Mouse (Mus musculus) intestine, postnatal 0 days (tissue): ENCODE data around the gene Lrrc74a. TPM values are rescaled to one million over a fixed set of nuclear protein-coding genes. Genes with fewer than 3 reads are reported as not detected.
A peak's percentile ranks its signal among the peaks of the same experiment; 100 is the strongest.

Experiments used
- ATAC-seq: fragments of 200-750 bp; cut with Nextera tagmentation; 2 replicates; pipeline ENCODE4 v1.8.0; 2017; ENCODE audit warnings: mild to moderate bottlenecking, moderate TSS enrichment, moderate library complexity
- H3K27ac ChIP-seq: fragments of 300-500 bp; sonication (generic); 2 replicates; pipeline ENCODE4 v1.5.1; 2014; ENCODE audit warnings: mild to moderate bottlenecking, low read depth, low read length, moderate library complexity
- H3K27me3 ChIP-seq: fragments of 300-500 bp; sonication (generic); replicated peaks from 2 replicates; pipeline ENCODE4 v1.6.1; 2014; ENCODE audit warnings: low read length, mixed read lengths; ENCODE audit not compliant: control insufficient read depth, insufficient read depth
- H3K36me3 ChIP-seq: fragments of 300-500 bp; sonication (generic); 2 replicates; pipeline ENCODE4 v1.6.1; 2014; ENCODE audit warnings: mild to moderate bottlenecking, moderate library complexity; ENCODE audit not compliant: control insufficient read depth, insufficient read depth
- H3K4me1 ChIP-seq: fragments of 300-500 bp; sonication (generic); replicated peaks from 2 replicates; pipeline ENCODE4 v1.6.1; 2014; ENCODE audit warnings: antibody characterized with exemption, low read length, mixed read lengths; ENCODE audit not compliant: control insufficient read depth, insufficient read depth
- H3K4me2 ChIP-seq: fragments of 300-500 bp; sonication (generic); replicated peaks from 2 replicates; pipeline ENCODE4 v1.6.1; 2014; ENCODE audit warnings: low read depth, mild to moderate bottlenecking, moderate library complexity
- H3K4me3 ChIP-seq: fragments of 300-500 bp; sonication (generic); 2 replicates; pipeline ENCODE4 v1.5.1; 2014; ENCODE audit warnings: low read depth, low read length
- H3K9ac ChIP-seq: fragments of 300-500 bp; sonication (generic); 2 replicates; pipeline ENCODE4 v1.6.1; 2014; ENCODE audit warnings: mild to moderate bottlenecking, low read depth, low read length
- H3K9me3 ChIP-seq: fragments of 300-500 bp; sonication (generic); 2 replicates; pipeline ENCODE4 v1.6.1; 2016; ENCODE audit warnings: mixed run types; ENCODE audit not compliant: control insufficient read depth
- CTCF ChIP-seq: sonication (generic); IDR thresholded peaks from 2 replicates; pipeline ENCODE4 v1.5.1; 2016; ENCODE audit warnings: low read depth, mild to moderate bottlenecking, control low read depth, antibody characterized with exemption, moderate library complexity
- WGBS: fragments of 180-500 bp; shearing (Covaris S2); extraction: QIAGEN DNeasy Blood & Tissue Kit; methylation state at CpG from one replicate; pipeline ENCODE4 v1.1.7; 2014; 5-methylcytosine and 5-hydroxymethylcytosine counted together
- polyA plus RNA-seq: library from polyadenylated mRNA; unstranded; fragments of >200 nt; fragmentation: Nextera tagmentation; extraction: Ambion mirVana; gene quantifications from 2 replicates; pipeline ENCODE4 v1.2.1, GENCODE M21; 2015

Gene Lrrc74a
- polyA plus RNA-seq, 1 experiment from 2014 or later, result not detected

- H3K9ac ChIP-seq, result no peak overlapping the region
- no peaks in the 10 kb centered on the region for H3K36me3 ChIP-seq
- no peak for TF ChIP-seq CTCF
- H3K4me2 ChIP-seq, result no peak overlapping the region
- H3K27me3 ChIP-seq, result no peaks in the 10 kb centered on the region
- H3K27ac ChIP-seq, result no peak overlapping the region
- no peak overlapping the region for H3K4me3 ChIP-seq
- 50% methylated on average over 6 of the region's 6 CpGs for WGBS
- no peak for ATAC-seq
- no peaks in the 10 kb centered on the region for H3K4me1 ChIP-seq
- H3K9me3 ChIP-seq, result no peaks in the 10 kb centered on the region
Measured at GRCm38 (mm10) chr12:86790100-86790848, 56.1 kb downstream of the Lrrc74a start.

GRCm38 (mm10) chr12:86790849-86791127 is 56.6 kb downstream of the Lrrc74a start:
- Histone ChIP-seq H3K9ac (no peak overlapping the region), H3K4me1 (no peaks in the 10 kb centered on the region), H3K4me2 (no peak overlapping the region), H3K36me3 (no peaks in the 10 kb centered on the region), H3K9me3 (no peaks in the 10 kb centered on the region), H3K4me3 (no peak overlapping the region), H3K27ac (no peak overlapping the region), H3K27me3 (no peaks in the 10 kb centered on the region)
- no peak for ATAC-seq
- TF ChIP-seq CTCF, result no peak
- 12% methylated on average over 2 of the region's 2 CpGs for WGBS

DNA sequence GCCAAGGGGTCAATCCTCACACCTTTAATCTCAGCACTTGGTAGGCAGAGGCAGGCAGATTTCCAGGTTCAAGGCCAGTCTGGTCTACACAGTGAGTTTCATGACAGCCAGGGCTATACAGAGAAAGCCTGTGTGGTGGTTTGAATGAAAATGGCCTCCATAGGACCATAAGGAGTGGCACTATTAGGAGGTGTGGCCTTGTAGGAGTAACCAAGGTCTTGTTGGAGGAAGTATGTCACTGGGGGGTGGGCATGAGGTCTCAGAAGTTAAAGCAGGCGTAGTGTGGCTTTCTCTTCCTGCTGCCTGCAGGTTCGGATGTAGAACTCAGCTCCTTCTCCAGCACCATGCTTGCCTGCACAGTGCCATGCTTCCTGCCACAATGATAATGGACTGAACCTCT is 57.8 kb downstream of the Lrrc74a start:
- Histone ChIP-seq H3K36me3 (no peaks in the 10 kb centered on the region), H3K4me2 (no peak overlapping the region), H3K4me3 (no peak overlapping the region), H3K9ac (no peak overlapping the region), H3K27me3 (no peaks in the 10 kb centered on the region), H3K27ac (no peak overlapping the region), H3K9me3 (no peaks in the 10 kb centered on the region), H3K4me1 (no peaks in the 10 kb centered on the region)
- TF ChIP-seq CTCF, result no peak
- no peak for ATAC-seq
- 94% methylated on average over 2 of the region's 2 CpGs for WGBS

GRCm38 (mm10) chr12:86793830-86794229 is 59.7 kb downstream of the Lrrc74a start:
- H3K27ac ChIP-seq, result no peak overlapping the region
- no peak for ATAC-seq
- WGBS, result 39% methylated on average over 3 of the region's 3 CpGs

DNA sequence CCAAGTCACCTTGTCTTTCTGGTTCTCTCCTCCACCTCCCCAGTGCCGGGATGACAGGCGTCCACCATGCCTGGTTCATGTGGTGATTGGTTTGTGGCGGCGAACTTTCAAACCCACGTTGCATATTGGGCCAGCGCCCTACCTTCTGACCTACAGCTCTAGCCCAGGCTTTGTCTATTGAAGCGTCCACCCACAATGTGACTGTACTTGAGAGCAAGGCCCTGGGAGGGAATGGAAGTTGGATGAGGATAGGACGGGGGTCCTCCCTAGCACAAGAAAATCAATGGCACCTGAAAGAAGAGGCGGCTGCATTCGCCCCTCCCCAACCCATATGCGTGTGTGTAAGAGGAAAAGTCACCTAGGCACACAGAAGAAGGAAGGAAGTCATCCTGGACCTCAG is 60.2 kb downstream of the Lrrc74a start:
- no peaks in the 10 kb centered on the region for H3K4me1 ChIP-seq
- H3K4me3 ChIP-seq, result no peak overlapping the region
- TF ChIP-seq CTCF, result no peak
- no peak overlapping the region for H3K27ac ChIP-seq
- no peak overlapping the region for H3K9ac ChIP-seq
- no peaks in the 10 kb centered on the region for H3K36me3 ChIP-seq
- WGBS, result 87% methylated on average over 11 of the region's 11 CpGs
- no peak overlapping the region for H3K4me2 ChIP-seq
- no peaks in the 10 kb centered on the region for H3K27me3 ChIP-seq
- no peak for ATAC-seq
- H3K9me3 ChIP-seq, result no peaks in the 10 kb centered on the region

More at GRCm38 (mm10) chr12:86793830-86794229, 59.7 kb downstream of the Lrrc74a start:
- no peaks in the 10 kb centered on the region for H3K36me3 ChIP-seq
- H3K4me3 ChIP-seq, result no peak overlapping the region
- TF ChIP-seq CTCF, result 0 out of 2 replicates have a peak, but pooled peaks have one; percentile 2
- H3K9ac ChIP-seq, result no peak overlapping the region
- no peak overlapping the region for H3K4me2 ChIP-seq
- no peaks in the 10 kb centered on the region for H3K4me1 ChIP-seq
- no peaks in the 10 kb centered on the region for H3K27me3 ChIP-seq
- no peaks in the 10 kb centered on the region for H3K9me3 ChIP-seq

DNA sequence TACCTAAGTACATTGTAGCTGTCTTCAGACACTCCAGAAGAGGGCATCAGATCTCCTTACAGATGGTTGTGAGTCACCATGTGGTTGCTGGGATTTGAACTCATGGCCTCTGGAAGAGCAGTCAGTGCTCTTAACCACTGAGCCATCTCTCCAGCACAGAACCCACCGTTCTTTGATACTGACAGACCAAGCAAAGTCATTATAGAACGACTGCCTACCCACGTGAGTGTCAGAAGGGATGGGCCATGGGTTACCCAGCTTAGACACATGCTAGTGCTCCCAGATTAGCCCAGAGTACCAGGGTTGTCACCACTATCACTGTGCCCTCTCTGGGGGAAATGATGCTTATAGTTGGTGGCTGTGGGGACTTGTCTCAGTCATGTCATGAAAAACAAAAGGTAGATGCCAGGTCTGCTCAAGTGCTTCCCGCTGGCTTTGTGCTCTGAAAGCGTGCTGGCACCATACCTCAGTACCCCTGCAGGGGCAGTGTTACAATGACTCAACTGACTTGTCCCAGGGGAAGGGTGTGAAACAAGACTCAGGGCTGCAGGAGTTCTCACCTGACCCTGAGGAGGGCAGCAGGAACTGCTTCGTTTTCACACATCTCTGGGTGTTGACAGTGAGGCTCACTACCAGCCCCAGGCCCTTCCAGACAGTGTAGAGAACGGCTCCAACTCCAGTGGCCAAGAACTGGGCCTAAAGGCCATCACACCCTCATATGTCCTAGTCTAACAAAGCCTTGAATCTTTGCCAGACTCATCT is 61.1 kb downstream of the Lrrc74a start:
- 0 out of 2 replicates have a peak, but pooled peaks have one; percentile 16 for ATAC-seq
- no peak for TF ChIP-seq CTCF
- Histone ChIP-seq H3K4me1 (0 out of 2 replicates have a peak, but pooled peaks cover 2% of the 10 kb centered on the region), H3K4me2 (no peak overlapping the region), H3K9me3 (no peaks in the 10 kb centered on the region), H3K27me3 (no peaks in the 10 kb centered on the region), H3K4me3 (no peak overlapping the region), H3K36me3 (no peaks in the 10 kb centered on the region), H3K9ac (no peak overlapping the region), H3K27ac (no peak overlapping the region)
- WGBS, result 58% methylated on average over 7 of the region's 7 CpGs
